Mouse (Mus musculus) stomach, postnatal 0 days (tissue): ENCODE measurements at regions not wholly inside any gene's neighbourhood (a gene's known extent, or its start where the extent isn't known, plus 50 kb on each side); places are given as distances from the start of the nearest gene placed in this dataset.
"Not testable (repeated sequence)": the region's sequence is repeated elsewhere in the genome, so short reads cannot be mapped to it uniquely, and the experiment has no call there.

ENCODE experiments used
- CTCF ChIP-seq: IDR thresholded peaks from 2 replicates; pipeline ENCODE4 v1.5.1; 2016; ENCODE audit warnings: antibody characterized with exemption, low read depth, mild to moderate bottlenecking, moderate library complexity
- EP300 ChIP-seq: optimal IDR thresholded peaks from 2 replicates; pipeline ENCODE3; 2016; ENCODE audit warnings: antibody characterized with exemption

- not testable (repeated sequence) for TF ChIP-seq CTCF, EP300
Observed at GRCm38 (mm10) chr17:69571070-69571669, 132.0 kb downstream of the Akain1 start.
